Mouse (Mus musculus) MEL (cell line): ENCODE results near the gene Pcdh17. TPM values are rescaled to one million over a fixed set of nuclear protein-coding genes. Genes with fewer than 3 reads are reported as not detected.

Experiments used
- DNase-seq: peaks from one replicate; pipeline ENCODE4 v3.0.0; 2011; ENCODE audit warnings: low read depth, low spot score
- H3K27ac ChIP-seq: 2 replicates; pipeline ENCODE4 v1.5.1; 2012; ENCODE audit warnings: low read depth, mild to moderate bottlenecking, control low read depth, low read length, moderate library complexity; ENCODE audit not compliant: control insufficient read depth
- H3K27me3 ChIP-seq, 2 experiments: fragments of 150-350 bp in 1 of 2; sonication (generic) in 1 of 2; 2 replicates each; pipeline ENCODE4 v1.6.1; 2012; ENCODE audit warnings: low read length in 2 of 2, mild to moderate bottlenecking in 2 of 2, improper control_type of control experiment in 1 of 2, moderate library complexity in 1 of 2; ENCODE audit not compliant: insufficient read depth in 2 of 2, control insufficient read depth in 1 of 2
- H3K36me3 ChIP-seq, 2 experiments: 2 replicates each; pipeline ENCODE4 v1.6.1; 2012 to 2014; ENCODE audit warnings: low read length in 2 of 2, improper control_type of control experiment in 1 of 2, inconsistent platforms in 1 of 2, mild to moderate bottlenecking in 1 of 2; ENCODE audit not compliant: insufficient read depth in 2 of 2, control insufficient read depth in 1 of 2
- H3K4me1 ChIP-seq, 2 experiments: fragments of 150-350 bp in 1 of 2; sonication (generic) in 1 of 2; 2 replicates each; pipeline ENCODE4 v1.6.1; 2012; ENCODE audit warnings: low read length in 2 of 2, improper control_type of control experiment in 1 of 2, mild to moderate bottlenecking in 1 of 2; ENCODE audit not compliant: insufficient read depth in 2 of 2, control insufficient read depth in 1 of 2
- H3K4me3 ChIP-seq, 2 experiments: fragments of 150-350 bp in 1 of 2; sonication (generic) in 1 of 2; 2 replicates each; pipeline ENCODE4 v1.5.1; 2012; ENCODE audit warnings: low read depth in 2 of 2, low read length in 2 of 2, mild to moderate bottlenecking in 2 of 2, moderate library complexity in 2 of 2, control low read depth in 1 of 2, improper control_type of control experiment in 1 of 2; ENCODE audit not compliant: control insufficient read depth in 1 of 2, insufficient read depth in 1 of 2
- H3K79me2 ChIP-seq: 2 replicates; pipeline ENCODE4 v1.6.1; 2012; ENCODE audit warnings: mild to moderate bottlenecking, low read length, moderate library complexity; ENCODE audit not compliant: control insufficient read depth, poor library complexity, insufficient read depth
- H3K9ac ChIP-seq: 2 replicates; pipeline ENCODE4 v1.6.1; 2012; ENCODE audit warnings: low read depth, mild to moderate bottlenecking, control low read depth, low read length, moderate library complexity; ENCODE audit not compliant: control insufficient read depth, poor library complexity, severe bottlenecking
- H3K9me3 ChIP-seq: fragments of 150-350 bp; sonication (generic); replicated peaks from 2 replicates; pipeline ENCODE4 v1.6.1; 2012; ENCODE audit warnings: mild to moderate bottlenecking, low read length, improper control_type of control experiment, moderate library complexity; ENCODE audit not compliant: insufficient read depth
- BHLHE40 ChIP-seq: IDR thresholded peaks from 2 replicates; pipeline ENCODE4 v1.6.1; 2012; ENCODE audit warnings: low read depth, mild to moderate bottlenecking, inconsistent platforms, low read length, improper control_type of control experiment, borderline replicate concordance
- EP300 ChIP-seq, 2 experiments: IDR thresholded peaks; 2 replicates each; pipeline ENCODE4 v1.6.1; 2011; ENCODE audit warnings: improper control_type of control experiment in 2 of 2, low read length in 2 of 2, low read depth in 1 of 2, mild to moderate bottlenecking in 1 of 2
- GATA1 ChIP-seq: IDR thresholded peaks from 2 replicates; pipeline ENCODE4 v1.6.1; 2011; ENCODE audit warnings: low read depth, low read length, improper control_type of control experiment
- KAT2A ChIP-seq: conservative IDR thresholded peaks from 2 replicates; pipeline ENCODE4 v1.6.1; 2012; ENCODE audit warnings: low read depth, low read length, improper control_type of control experiment, inconsistent platforms
- MAX ChIP-seq: IDR thresholded peaks from 2 replicates; pipeline ENCODE4 v1.6.1; 2011; ENCODE audit warnings: low read length, improper control_type of control experiment
- MEF2A ChIP-seq: IDR thresholded peaks from 2 replicates; pipeline ENCODE4 v1.6.1; 2014; ENCODE audit warnings: low read depth, mild to moderate bottlenecking, inconsistent platforms, low read length, improper control_type of control experiment; ENCODE audit not compliant: poor library complexity, insufficient replicate concordance, severe bottlenecking; ENCODE audit errors: extremely low read depth
- MXI1 ChIP-seq: IDR thresholded peaks from 2 replicates; pipeline ENCODE4 v1.6.1; 2011; ENCODE audit warnings: mild to moderate bottlenecking, low read depth, low read length, improper control_type of control experiment
- MYC ChIP-seq: IDR thresholded peaks from 2 replicates; pipeline ENCODE4 v1.6.1; 2011; ENCODE audit warnings: low read depth, mild to moderate bottlenecking, low read length, improper control_type of control experiment, moderate library complexity
- POLR2A ChIP-seq, 2 experiments: IDR thresholded peaks; 2 replicates each; pipeline ENCODE4 v1.6.1; 2011 to 2012; ENCODE audit warnings: low read length in 2 of 2, mild to moderate bottlenecking in 2 of 2, control low read depth in 1 of 2, improper control_type of control experiment in 1 of 2, low read depth in 1 of 2, moderate library complexity in 1 of 2; ENCODE audit not compliant: control insufficient read depth in 1 of 2, insufficient read depth in 1 of 2, poor library complexity in 1 of 2
- POLR2AphosphoS5 ChIP-seq: IDR thresholded peaks from 2 replicates; pipeline ENCODE4 v1.6.1; 2012; ENCODE audit warnings: low read depth, borderline replicate concordance, mild to moderate bottlenecking, inconsistent platforms, low read length, moderate library complexity, mixed read lengths
- SMC3 ChIP-seq: IDR thresholded peaks from 2 replicates; pipeline ENCODE4 v1.6.1; 2011; ENCODE audit warnings: low read depth, low read length, improper control_type of control experiment
- TAL1 ChIP-seq: IDR thresholded peaks from 2 replicates; pipeline ENCODE4 v1.6.1; 2012; ENCODE audit warnings: mild to moderate bottlenecking, inconsistent platforms, low read length, moderate library complexity, mixed read lengths
- TCF12 ChIP-seq: IDR thresholded peaks from 2 replicates; pipeline ENCODE4 v1.6.1; 2014; ENCODE audit warnings: low read depth, mild to moderate bottlenecking, inconsistent platforms, low read length, improper control_type of control experiment, moderate library complexity
- UBTF ChIP-seq: IDR thresholded peaks from 2 replicates; pipeline ENCODE4 v1.6.1; 2012; ENCODE audit warnings: low read depth, mild to moderate bottlenecking, inconsistent platforms, low read length, improper control_type of control experiment, moderate library complexity, borderline replicate concordance; ENCODE audit not compliant: insufficient read depth
- USF2 ChIP-seq, 2 experiments: IDR thresholded peaks; 2 replicates each; pipeline ENCODE4 v1.6.1; 2011 to 2012; ENCODE audit warnings: improper control_type of control experiment in 2 of 2, low read length in 2 of 2, borderline replicate concordance in 1 of 2, inconsistent platforms in 1 of 2, low read depth in 1 of 2, mild to moderate bottlenecking in 1 of 2; ENCODE audit not compliant: insufficient read depth in 1 of 2
- ZKSCAN1 ChIP-seq: IDR thresholded peaks from 2 replicates; pipeline ENCODE4 v1.6.1; 2012; ENCODE audit warnings: low read depth, mild to moderate bottlenecking, inconsistent platforms, low read length, improper control_type of control experiment, moderate library complexity
- ZNF384 ChIP-seq: IDR thresholded peaks from 2 replicates; pipeline ENCODE4 v1.6.1; 2012; ENCODE audit warnings: low read depth, mild to moderate bottlenecking, inconsistent platforms, low read length, improper control_type of control experiment
- polyA plus RNA-seq, 2 experiments: library from polyadenylated mRNA; stranded (reverse) in 1 of 2; unstranded in 1 of 2; fragments of >175 nt in 1 of 2; fragments of >200 nt in 1 of 2; gene quantifications; 2 replicates each; pipeline versions ENCODE4 v1.2.1 to v1.2.4; 2012; ENCODE audit warnings: low replicate concordance in 2 of 2, low read depth in 1 of 2; ENCODE audit not compliant: insufficient read length in 2 of 2, insufficient read depth in 1 of 2, missing spikeins in 1 of 2
- total RNA-seq: library from RNA; depleted of rRNA; stranded (reverse); fragments of 300-350 nt; gene quantifications from 2 replicates; pipeline ENCODE4 v1.2.3, GENCODE M21; 2012

Gene Pcdh17
- total and polyA plus RNA-seq, 3 experiments, result not detected

DNA sequence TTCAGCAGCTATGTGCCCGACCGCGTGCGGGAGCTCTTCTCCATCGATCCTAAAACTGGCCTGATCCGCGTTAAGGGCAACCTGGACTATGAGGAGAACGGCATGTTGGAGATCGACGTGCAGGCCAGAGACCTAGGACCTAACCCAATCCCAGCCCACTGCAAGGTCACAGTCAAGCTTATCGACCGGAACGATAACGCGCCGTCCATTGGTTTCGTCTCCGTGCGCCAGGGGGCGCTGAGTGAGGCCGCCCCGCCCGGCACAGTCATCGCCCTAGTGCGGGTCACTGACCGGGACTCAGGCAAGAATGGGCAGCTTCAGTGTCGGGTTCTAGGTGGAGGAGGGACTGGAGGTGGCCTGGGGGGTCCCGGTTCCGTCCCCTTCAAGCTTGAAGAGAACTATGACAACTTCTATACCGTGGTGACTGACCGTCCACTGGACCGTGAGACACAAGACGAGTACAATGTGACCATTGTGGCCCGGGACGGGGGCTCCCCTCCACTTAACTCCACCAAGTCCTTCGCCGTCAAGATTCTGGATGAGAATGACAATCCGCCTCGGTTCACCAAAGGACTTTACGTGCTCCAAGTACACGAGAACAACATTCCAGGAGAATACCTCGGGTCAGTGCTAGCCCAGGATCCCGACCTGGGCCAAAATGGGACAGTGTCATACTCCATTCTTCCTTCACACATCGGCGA, 3.7 kb downstream of the Pcdh17 start:
- Histone ChIP-seq H3K9me3 (no peaks in the 10 kb centered on the region), H3K4me3 (no peak overlapping the region), H3K79me2 (no peaks in the 10 kb centered on the region), H3K27ac (no peak overlapping the region)
- DNase-seq, result no peak
- TF ChIP-seq ZNF384 (no peak), EP300 (IDR thresholded peaks at IDR 0.05; ENCODE audit: low read depth in 1 of 2, low read length in 2 of 2) (no peak), TAL1 (no peak), SMC3 (no peak), USF2 (IDR thresholded peaks at IDR 0.05; ENCODE audit: borderline replicate concordance in 1 of 2, insufficient read depth in 1 of 2, low read depth in 1 of 2, low read length in 2 of 2) (no peak), MEF2A (no peak), MYC (no peak), ZKSCAN1 (no peak), KAT2A (no peak), GATA1 (no peak), POLR2A (IDR thresholded peaks at IDR 0.05; ENCODE audit: control insufficient read depth in 1 of 2, insufficient read depth in 1 of 2, low read depth in 1 of 2, low read length in 2 of 2, poor library complexity in 1 of 2) (no peak), MAX (no peak), BHLHE40 (no peak), UBTF (no peak)
- TF ChIP-seq, all 39 proteins: peak for 0
- no peak overlapping the region for H3K9ac ChIP-seq
- no peaks in the 10 kb centered on the region for H3K27me3 ChIP-seq
- H3K4me1 ChIP-seq, result no peaks in the 10 kb centered on the region
- H3K36me3 ChIP-seq, result no peaks in the 10 kb centered on the region

DNA sequence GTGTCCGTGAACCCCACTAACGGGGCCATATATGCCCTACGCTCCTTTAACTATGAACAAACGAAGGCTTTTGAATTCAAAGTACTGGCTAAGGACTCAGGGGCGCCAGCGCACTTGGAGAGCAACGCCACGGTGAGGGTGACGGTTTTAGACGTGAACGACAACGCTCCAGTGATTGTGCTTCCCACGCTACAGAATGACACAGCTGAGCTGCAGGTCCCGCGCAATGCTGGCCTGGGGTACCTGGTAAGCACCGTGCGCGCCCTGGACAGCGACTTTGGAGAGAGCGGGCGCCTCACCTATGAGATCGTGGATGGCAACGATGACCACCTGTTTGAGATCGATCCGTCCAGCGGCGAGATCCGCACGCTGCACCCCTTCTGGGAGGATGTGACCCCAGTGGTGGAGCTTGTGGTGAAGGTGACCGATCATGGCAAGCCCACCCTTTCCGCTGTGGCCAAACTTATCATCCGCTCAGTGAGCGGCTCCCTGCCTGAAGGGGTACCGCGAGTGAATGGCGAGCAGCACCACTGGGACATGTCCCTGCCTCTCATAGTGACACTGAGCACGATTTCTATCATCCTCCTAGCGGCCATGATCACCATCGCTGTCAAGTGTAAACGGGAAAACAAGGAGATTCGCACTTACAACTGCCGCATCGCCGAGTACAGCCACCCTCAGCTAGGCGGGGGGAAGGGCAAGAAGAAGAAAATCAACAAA, 4.5 kb downstream of the Pcdh17 start:
- Histone ChIP-seq H3K9me3 (no peaks in the 10 kb centered on the region), H3K27me3 (no peaks in the 10 kb centered on the region), H3K9ac (no peak overlapping the region), H3K27ac (no peak overlapping the region), H3K36me3 (no peaks in the 10 kb centered on the region), H3K4me1 (no peaks in the 10 kb centered on the region), H3K79me2 (no peaks in the 10 kb centered on the region), H3K4me3 (no peak overlapping the region)
- no peak for TF ChIP-seq TCF12
- no peak for TF ChIP-seq ZKSCAN1
- no peak for TF ChIP-seq POLR2AphosphoS5
- TF ChIP-seq MXI1, result no peak
- TF ChIP-seq SMC3, result no peak
- TF ChIP-seq ZNF384, result no peak
- DNase-seq, result no peak
